Mouse (Mus musculus) midbrain, embryonic 13.5 days (tissue): ENCODE measurements around the gene Phgr1. TPM values are rescaled to one million over a fixed set of nuclear protein-coding genes. Genes with fewer than 3 reads are reported as not detected.

Experiments used
- ATAC-seq: fragments of 200-750 bp; cut with Nextera tagmentation; 2 replicates; pipeline ENCODE4 v1.8.0; 2017; ENCODE audit warnings: mild to moderate bottlenecking, moderate TSS enrichment, moderate library complexity
- H3K27ac ChIP-seq: fragments of 300-500 bp; sonication (generic); 2 replicates; pipeline ENCODE4 v1.5.1; 2015; ENCODE audit warnings: inconsistent platforms, mild to moderate bottlenecking, moderate library complexity
- H3K27me3 ChIP-seq: fragments of 300-500 bp; sonication (generic); 2 replicates; pipeline ENCODE4 v1.6.1; 2015; ENCODE audit warnings: mild to moderate bottlenecking, inconsistent platforms
- H3K36me3 ChIP-seq: fragments of 300-500 bp; sonication (generic); 2 replicates; pipeline ENCODE4 v1.6.1; 2015; ENCODE audit warnings: mild to moderate bottlenecking, inconsistent platforms
- H3K4me1 ChIP-seq: fragments of 300-500 bp; sonication (generic); replicated peaks from 2 replicates; pipeline ENCODE4 v1.6.1; 2015; ENCODE audit warnings: inconsistent platforms
- H3K4me2 ChIP-seq: fragments of 300-500 bp; sonication (generic); replicated peaks from 2 replicates; pipeline ENCODE4 v1.6.1; 2015; ENCODE audit warnings: moderate library complexity, mild to moderate bottlenecking, inconsistent platforms
- H3K4me3 ChIP-seq: fragments of 300-500 bp; sonication (generic); replicated peaks from 2 replicates; pipeline ENCODE4 v1.5.1; 2015; ENCODE audit warnings: mild to moderate bottlenecking, inconsistent platforms
- H3K9ac ChIP-seq: fragments of 300-500 bp; sonication (generic); replicated peaks from 2 replicates; pipeline ENCODE4 v1.6.1; 2015; ENCODE audit warnings: mild to moderate bottlenecking, inconsistent platforms
- H3K9me3 ChIP-seq: fragments of 300-500 bp; sonication (generic); 2 replicates; pipeline ENCODE4 v1.6.1; 2016; ENCODE audit warnings: mild to moderate bottlenecking, inconsistent platforms
- WGBS: fragments of 180-500 bp; shearing (Covaris S2); methylation state at CpG from one replicate; pipeline ENCODE4 v1.1.7; 2015; 5-methylcytosine and 5-hydroxymethylcytosine counted together
- polyA plus RNA-seq: library from polyadenylated mRNA; unstranded; fragments of >200 nt; fragmentation: Nextera tagmentation; extraction: Ambion mirVana; gene quantifications from 2 replicates; pipeline ENCODE4 v1.2.1, GENCODE M21; 2015

Phgr1 gene
- polyA plus RNA-seq, 1 experiment from 2014 or later = not detected

DNA sequence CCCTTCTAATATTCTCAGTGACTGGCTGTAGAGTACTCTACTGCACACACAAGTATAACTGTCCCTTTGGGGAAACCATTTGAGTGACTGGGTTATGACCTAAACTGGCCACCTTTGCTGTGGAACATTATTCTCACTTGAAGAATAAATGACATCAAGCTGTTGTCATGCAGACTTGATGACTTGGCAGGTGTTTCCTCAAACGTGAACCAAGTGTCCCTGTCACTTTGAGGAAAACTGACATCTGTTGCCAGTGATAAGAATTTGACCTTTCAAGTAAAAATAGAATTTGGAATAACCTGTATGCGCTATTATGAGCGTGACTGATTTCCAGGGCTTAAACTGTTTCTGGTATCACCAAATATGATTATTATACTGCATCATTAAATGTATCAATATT, 32.2 kb upstream of the Phgr1 start:
- Histone ChIP-seq H3K9ac (no peak overlapping the region), H3K4me2 (no peak overlapping the region), H3K4me1 (peaks cover 11% of the 10 kb centered on the region), H3K9me3 (no peaks in the 10 kb centered on the region), H3K27ac (no peak overlapping the region), H3K27me3 (peaks cover 28% of the 10 kb centered on the region), H3K36me3 (no peaks in the 10 kb centered on the region), H3K4me3 (no peak overlapping the region)
- 73% methylated on average over 3 of the region's 3 CpGs for WGBS
- no peak for ATAC-seq

DNA sequence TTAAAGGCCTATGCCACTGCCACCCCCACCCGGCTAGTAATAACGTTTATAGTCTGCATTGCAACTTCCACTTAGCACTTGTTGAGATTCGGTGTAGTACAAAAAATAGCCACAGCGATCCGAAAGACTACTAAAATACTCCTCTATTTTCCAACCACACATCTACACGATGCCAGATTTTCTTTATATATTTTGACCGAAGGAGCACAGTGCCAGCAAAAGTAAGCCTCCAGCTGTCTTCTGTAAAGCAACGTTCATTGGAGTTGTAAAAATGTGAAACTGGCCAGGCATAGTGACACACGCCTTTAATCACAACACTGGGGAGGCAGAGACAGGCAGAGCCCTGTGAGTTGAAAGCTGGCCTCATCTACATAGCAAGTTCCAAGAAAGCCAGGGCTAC, 31.4 kb upstream of the Phgr1 start:
- Histone ChIP-seq H3K36me3 (no peaks in the 10 kb centered on the region), H3K27me3 (peaks cover 28% of the 10 kb centered on the region), H3K4me2 (no peak overlapping the region), H3K9me3 (no peaks in the 10 kb centered on the region), H3K27ac (no peak overlapping the region), H3K4me3 (no peak overlapping the region), H3K9ac (no peak overlapping the region), H3K4me1 (peaks cover 11% of the 10 kb centered on the region)
- ATAC-seq = no peak
- 79% methylated on average over 9 of the region's 9 CpGs for WGBS

DNA sequence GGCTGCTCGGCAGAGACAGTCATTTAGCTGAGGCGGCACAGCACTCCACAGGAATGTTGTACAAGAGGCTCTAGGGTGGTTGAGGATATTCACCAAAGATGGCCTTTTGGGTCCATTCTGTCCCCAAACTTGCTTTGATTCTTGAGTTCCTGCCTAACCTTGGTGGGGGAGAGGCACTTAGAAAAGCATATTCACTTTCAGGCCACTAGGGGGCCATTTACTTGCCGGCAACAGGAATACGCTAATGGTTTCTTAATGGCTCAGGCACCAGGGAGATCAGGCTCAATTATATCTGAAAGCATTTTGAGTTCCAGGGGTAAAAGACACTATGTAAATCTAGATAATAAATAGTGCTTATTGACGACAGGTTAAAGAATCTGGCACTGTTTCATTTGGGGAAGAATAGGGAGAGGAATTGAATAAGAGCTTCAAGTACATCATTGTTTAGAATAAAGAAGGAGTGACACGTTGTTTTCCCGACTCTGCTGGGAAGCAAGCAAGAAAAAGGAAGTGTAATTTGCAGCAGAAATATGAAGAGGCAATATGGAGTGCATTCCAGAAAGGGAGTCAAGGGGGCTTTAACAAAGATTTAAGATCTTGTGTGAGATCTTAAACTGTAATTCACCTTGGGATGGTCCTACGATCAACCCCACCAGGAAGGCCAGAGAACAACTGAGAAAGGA, 29.2 kb upstream of the Phgr1 start:
- Histone ChIP-seq H3K27me3 (peaks cover 28% of the 10 kb centered on the region), H3K27ac (no peak overlapping the region), H3K36me3 (no peaks in the 10 kb centered on the region), H3K4me1 (peaks cover 30% of the 10 kb centered on the region), H3K4me3 (no peak overlapping the region), H3K4me2 (no peak overlapping the region), H3K9ac (no peak overlapping the region), H3K9me3 (no peaks in the 10 kb centered on the region)
- no peak for ATAC-seq
- 32% methylated on average over 8 of the region's 8 CpGs for WGBS

- Histone ChIP-seq H3K27me3 (peaks cover 28% of the 10 kb centered on the region), H3K4me1 (peaks cover 42% of the 10 kb centered on the region), H3K9me3 (no peaks in the 10 kb centered on the region), H3K4me3 (peak overlapping the region; percentile 73), H3K4me2 (peak overlapping the region; percentile 83), H3K9ac (peak overlapping the region; percentile 92; the same call in 1 of the 2 replicates), H3K27ac (no peak overlapping the region), H3K36me3 (no peaks in the 10 kb centered on the region)
- WGBS = 8% methylated on average over 7 of the region's 7 CpGs
- ATAC-seq = no peak
Observed at GRCm38 (mm10) chr2:118744621-118745020, 27.9 kb upstream of the Phgr1 start.

DNA sequence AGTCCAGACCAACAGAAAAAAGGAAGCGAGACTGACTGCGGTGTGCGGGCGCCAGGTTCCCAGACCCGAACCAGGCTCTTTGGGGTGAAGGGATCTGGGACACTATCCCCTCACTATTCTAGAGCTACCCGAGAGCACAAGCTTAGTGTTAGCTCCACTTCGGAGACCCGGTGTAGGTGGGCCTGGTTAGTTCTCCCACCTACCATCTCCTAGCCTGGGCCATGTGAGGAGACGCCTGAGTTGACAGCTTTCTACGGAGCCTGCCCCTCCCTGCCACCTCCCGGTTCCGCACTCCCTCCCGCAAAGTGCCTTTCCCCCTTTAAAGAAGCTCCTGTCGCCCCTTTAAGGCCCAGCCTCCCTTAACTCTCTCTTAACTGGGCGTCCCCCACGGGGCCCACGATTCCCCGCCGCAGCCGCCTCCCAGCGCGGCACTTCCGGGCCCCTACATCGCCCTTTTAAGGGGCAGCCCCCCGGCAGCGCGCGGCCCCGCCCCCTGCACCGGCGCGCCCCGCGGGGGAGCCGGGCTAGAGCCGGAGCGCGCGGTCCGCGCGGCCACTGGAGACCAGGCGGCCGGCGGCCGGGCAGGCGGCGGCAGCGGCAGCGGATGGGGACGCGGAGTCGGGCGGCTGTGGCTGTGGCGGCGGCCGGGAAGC, 27.2 kb upstream of the Phgr1 start, which contains the start of gene Inafm2:
TSS of gene Inafm2 (plus strand) at position 527 of the 653 bp plus-strand sequence.
- H3K4me3 ChIP-seq = peak within 1 kb of the TSS; percentile 73
- peak; percentile 91 for ATAC-seq
- H3K27ac ChIP-seq = peak within 1 kb of the TSS; percentile 77
- H3K27me3 ChIP-seq = peaks cover 28% of the 10 kb centered on the region
- H3K4me1 ChIP-seq = peaks cover 50% of the 10 kb centered on the region
- peak within 1 kb of the TSS; percentile 83 for H3K4me2 ChIP-seq
- peak within 1 kb of the TSS; percentile 92 for H3K9ac ChIP-seq
- no peaks in the 10 kb centered on the region for H3K9me3 ChIP-seq
- under 1% methylated on average over 55 of the region's 57 CpGs for WGBS
- H3K36me3 ChIP-seq = no peaks in the 10 kb centered on the region

DNA sequence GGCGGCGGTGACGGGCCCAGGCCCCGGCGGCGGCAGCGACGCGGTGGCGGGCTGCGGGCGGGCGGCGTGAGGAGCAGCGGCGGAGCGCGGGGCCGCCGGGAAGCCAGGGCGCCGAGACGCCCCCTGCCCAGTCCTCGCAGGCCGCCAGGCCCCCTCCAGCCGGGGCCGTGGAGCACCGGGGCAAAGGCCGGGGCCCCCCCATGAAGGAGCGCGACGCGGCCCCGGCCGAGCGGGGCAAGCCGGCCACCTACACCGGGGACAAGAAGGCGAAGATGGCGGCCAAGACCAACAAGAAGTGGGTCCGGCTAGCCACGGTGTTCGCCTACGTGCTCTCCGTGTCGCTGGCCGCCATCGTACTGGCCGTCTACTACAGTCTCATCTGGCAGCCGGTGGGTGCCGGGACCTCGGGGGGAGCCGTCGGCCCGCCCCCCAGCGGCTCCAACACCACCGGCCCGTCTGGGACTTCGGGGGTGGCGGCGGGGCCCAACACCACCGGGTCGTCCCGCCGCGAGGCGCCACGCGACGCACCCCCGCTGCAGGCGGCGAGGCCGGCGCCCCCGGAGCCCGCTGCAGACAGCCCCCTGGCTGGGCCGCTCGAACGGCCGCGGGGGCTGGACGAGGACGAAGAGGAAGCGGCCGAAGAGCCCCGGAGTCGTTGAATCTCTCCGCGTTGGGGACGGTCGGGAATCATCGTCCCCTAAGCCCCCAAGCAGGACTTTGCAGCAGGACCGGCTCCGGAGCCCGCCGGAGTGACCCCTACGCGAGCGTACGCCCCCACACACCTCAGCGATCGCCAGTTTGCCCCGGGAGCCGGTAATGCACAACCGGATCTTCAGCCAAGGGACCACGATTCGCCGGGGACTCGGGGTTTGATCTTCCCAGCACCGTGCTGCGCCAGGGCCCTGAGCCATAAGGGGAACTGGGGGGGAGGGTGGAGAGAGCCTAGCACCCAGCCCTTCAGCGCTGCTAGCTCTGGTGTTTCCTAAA, 26.4 kb upstream of the Phgr1 start:
- Histone ChIP-seq H3K36me3 (no peaks in the 10 kb centered on the region), H3K27me3 (peaks cover 28% of the 10 kb centered on the region), H3K4me2 (peak overlapping the region; percentile 83), H3K4me3 (peak overlapping the region; percentile 73), H3K27ac (peak overlapping the region; percentile 77), H3K9ac (peak overlapping the region; percentile 92), H3K9me3 (no peaks in the 10 kb centered on the region), H3K4me1 (peaks cover 52% of the 10 kb centered on the region)
- under 1% methylated on average over 87 of the region's 113 CpGs for WGBS
- peak; percentile 62 for ATAC-seq

- Histone ChIP-seq H3K27me3 (peaks cover 20% of the 10 kb centered on the region), H3K27ac (no peak overlapping the region), H3K4me3 (peak overlapping the region; percentile 73), H3K36me3 (no peaks in the 10 kb centered on the region), H3K9ac (peak overlapping the region; percentile 92), H3K9me3 (no peaks in the 10 kb centered on the region), H3K4me2 (peak overlapping the region; percentile 83), H3K4me1 (peaks cover 59% of the 10 kb centered on the region)
- no peak for ATAC-seq
- WGBS = 37% methylated on average over 10 of the region's 10 CpGs
Observed at GRCm38 (mm10) chr2:118747301-118747960, 25.1 kb upstream of the Phgr1 start.

DNA sequence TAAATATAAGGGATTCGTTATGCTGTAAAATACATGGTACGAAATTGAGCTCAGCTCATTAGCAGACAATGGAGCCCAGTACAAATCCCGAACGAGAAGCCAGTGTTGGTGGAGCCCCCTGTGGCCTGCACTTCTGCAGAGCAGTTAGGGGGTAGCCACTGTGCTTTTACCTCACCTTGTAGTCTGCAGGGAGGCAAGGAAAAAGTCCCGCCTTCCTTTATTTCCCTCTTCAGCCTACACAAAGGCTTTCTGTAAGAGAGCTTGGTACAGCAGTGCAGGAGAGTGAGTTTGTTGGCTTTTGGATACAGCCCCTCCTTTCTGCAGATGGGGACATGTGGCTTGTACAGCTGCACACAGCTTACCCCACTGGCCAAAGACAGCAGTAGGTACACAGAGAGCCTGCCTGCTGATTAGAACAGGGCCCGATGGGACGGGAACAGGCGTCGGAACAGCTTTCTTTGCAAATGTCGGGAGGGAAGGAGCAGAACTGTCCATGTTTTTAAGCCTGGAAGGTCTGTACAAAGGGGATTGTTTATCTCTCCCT, 23.2 kb upstream of the Phgr1 start:
- WGBS = 17% methylated on average over 10 of the region's 10 CpGs
- no peaks in the 10 kb centered on the region for H3K36me3 ChIP-seq
- H3K27ac ChIP-seq = peak overlapping the region; percentile 53
- H3K4me2 ChIP-seq = peak overlapping the region; percentile 40
- H3K27me3 ChIP-seq = peaks cover 5% of the 10 kb centered on the region
- H3K4me3 ChIP-seq = 0 out of 2 replicates have a peak overlapping the region, but pooled peaks have one; percentile 3
- H3K4me1 ChIP-seq = peaks cover 59% of the 10 kb centered on the region
- H3K9me3 ChIP-seq = no peaks in the 10 kb centered on the region
- H3K9ac ChIP-seq = peak overlapping the region; percentile 54; the same call in 1 of the 2 replicates
- ATAC-seq = no peak

DNA sequence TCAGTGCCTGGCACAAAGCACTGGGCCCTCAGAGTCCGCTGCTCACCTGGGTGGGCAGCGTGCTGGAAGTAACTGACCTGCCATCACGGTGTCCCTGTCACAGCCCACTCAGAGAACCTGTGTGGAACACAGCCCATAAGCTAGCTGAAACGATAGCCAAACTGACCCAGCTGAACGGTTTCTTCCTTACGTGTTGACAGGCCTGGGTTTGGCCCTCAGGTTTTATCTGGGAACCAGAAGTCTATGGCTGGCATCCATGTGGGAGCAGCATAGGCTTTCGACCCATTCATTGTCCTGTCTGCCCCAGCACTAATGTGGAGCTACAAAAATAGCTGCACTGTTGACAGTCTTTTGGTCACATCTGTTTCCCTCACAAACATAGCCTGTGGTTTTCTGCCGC, 22.1 kb upstream of the Phgr1 start:
- no peaks in the 10 kb centered on the region for H3K27me3 ChIP-seq
- H3K36me3 ChIP-seq = no peaks in the 10 kb centered on the region
- H3K9me3 ChIP-seq = no peaks in the 10 kb centered on the region
- 80% methylated on average over 8 of the region's 8 CpGs for WGBS
- H3K4me1 ChIP-seq = peaks cover 51% of the 10 kb centered on the region
- no peak overlapping the region for H3K4me3 ChIP-seq
- 0 out of 2 replicates have a peak overlapping the region, but pooled peaks have one; percentile 30 for H3K27ac ChIP-seq
- H3K9ac ChIP-seq = no peak overlapping the region
- ATAC-seq = no peak
- no peak overlapping the region for H3K4me2 ChIP-seq

DNA sequence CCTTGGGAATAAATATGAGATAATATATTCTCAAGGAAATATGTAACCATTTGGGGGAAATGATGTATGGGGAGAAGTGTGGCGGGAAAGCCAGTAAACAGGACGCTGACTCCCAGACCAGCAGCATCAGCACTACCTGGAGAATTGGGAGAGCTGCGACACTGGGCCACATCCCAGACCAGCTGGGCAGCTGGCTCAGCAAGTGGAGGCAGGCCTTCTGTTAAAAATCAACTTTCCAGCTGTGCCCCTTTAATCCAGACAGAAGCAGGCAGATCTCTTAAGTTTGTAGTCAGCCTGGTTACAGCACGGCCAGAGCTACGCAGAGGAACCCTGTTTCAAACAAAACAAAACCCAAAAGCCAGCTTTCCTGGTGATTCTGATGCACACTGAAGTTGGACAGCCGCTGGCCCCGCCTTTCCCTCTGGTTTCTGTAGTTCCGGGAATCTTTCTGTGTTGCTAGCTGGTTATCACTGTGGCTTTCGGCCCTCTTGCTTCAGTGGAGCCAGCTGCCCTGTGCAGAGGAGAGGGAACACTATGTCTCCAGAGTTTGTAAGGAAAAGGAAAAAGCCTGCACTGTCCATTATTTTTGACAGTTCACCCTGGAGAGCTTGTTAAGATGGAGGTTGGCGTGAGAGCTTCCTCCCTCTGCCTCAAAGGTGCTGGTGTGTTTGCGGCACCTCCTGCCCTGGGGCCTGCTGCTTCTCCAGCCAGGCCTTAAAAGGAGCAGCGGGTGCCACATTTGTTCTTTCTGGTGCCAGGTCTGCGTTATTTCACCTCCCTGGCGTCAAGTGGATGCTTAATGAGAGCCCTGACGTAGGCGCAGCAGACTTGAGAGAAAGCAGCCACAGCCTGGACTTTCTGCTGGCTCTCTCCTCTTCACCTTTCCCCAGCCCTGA, 20.4 kb upstream of the Phgr1 start:
- H3K27ac ChIP-seq = no peak overlapping the region
- H3K9me3 ChIP-seq = no peaks in the 10 kb centered on the region
- no peak overlapping the region for H3K4me3 ChIP-seq
- no peak for ATAC-seq
- no peak overlapping the region for H3K4me2 ChIP-seq
- H3K4me1 ChIP-seq = peaks cover 44% of the 10 kb centered on the region
- WGBS = 69% methylated on average over 16 of the region's 16 CpGs
- no peaks in the 10 kb centered on the region for H3K27me3 ChIP-seq
- H3K36me3 ChIP-seq = no peaks in the 10 kb centered on the region
- H3K9ac ChIP-seq = peak overlapping the region; percentile 32; the same call in 1 of the 2 replicates
